8 mouse cellular contexts compared by ENCODE assay signal in the genomic region with DNA sequence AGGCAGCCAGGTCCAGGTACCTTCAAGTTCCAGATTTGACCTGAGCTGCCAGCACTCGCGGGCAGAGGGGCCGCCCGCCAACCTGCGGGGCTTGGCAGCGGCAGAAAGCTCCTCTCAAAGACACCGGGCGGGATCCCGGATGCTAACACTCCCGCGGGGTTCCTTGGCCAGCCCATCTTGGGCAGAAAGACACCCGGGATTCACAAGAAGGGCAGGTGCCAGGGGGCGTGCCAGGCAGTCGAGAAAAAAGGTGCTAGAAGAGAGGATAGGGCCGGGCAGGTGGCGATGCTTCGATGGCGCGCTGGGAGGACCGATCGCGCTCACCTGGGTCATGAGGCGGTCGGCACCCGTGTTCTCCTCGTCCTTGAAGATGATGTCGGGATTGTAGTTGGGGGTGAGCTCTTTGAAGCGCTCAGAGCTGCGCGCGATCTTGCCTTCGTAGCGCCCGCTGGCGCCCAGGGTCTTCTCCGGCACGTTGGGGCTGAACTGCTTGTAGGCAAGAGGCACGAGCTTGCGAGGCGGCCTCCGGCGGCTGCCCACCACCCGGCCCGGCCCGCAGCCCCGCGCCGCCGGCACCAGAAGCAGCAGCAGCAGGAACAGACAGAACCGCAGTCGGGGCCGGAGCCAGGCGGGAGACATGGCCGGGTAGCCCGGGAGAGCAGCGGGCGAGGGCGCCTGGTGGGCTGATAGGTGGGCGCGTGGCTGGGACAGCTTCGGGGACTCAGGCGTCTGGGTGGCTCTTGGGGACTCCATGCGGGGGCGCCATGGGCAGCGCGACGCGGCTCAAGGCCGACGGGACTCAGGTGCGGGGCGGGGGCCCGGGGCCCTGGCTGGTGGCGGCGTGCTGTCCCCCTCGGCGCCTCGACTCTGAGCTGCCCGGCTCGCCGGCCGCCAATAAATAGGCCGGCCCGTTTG. TPM values are rescaled to one million over a fixed set of nuclear protein-coding genes. Genes with fewer than 3 reads are reported as not detected.
A peak's percentile ranks its signal among the peaks of the same experiment; 100 is the strongest.
DNase-seq lines count a peak whose midpoint lies in the region; ATAC-seq and TF ChIP-seq lines count a peak whose summit lies in the region.

No protein-coding gene starts in this region.

- H3K36me3 ChIP-seq in heart, postnatal 0 days (replicated peaks; ENCODE audit: control insufficient read depth, insufficient read depth, low read length): no peaks in the 10 kb centered on the region
- no peaks in the 10 kb centered on the region for H3K36me3 ChIP-seq in limb, embryonic 11.5 days (ENCODE audit: control insufficient read depth, insufficient read depth, low read length)
- H3K36me3 ChIP-seq in stomach, embryonic 14.5 days (ENCODE audit: control insufficient read depth, insufficient read depth, low read length): no peaks in the 10 kb centered on the region

- H3K4me1 ChIP-seq in heart, postnatal 0 days (ENCODE audit: control insufficient read depth, insufficient read depth): 0 out of 2 replicates have a peak, but pooled peaks cover 5% of the 10 kb centered on the region
- peaks cover 9% of the 10 kb centered on the region for H3K4me1 ChIP-seq in limb, embryonic 11.5 days (ENCODE audit: control insufficient read depth, insufficient read depth, low read length)
- peaks cover 9% of the 10 kb centered on the region; the same call in 1 of the 2 replicates for H3K4me1 ChIP-seq in stomach, embryonic 14.5 days (ENCODE audit: control insufficient read depth, insufficient read depth, low read length)

- DNase-seq in ovary, postnatal 36 days (ENCODE audit: low spot score): peak; percentile 24
- no peak for DNase-seq in ovary, postnatal 10 days (ENCODE audit: low spot score)
- DNase-seq in heart, postnatal 0 days (ENCODE audit: low spot score): no peak
- DNase-seq in limb, embryonic 11.5 days (ENCODE audit: low spot score): peak; percentile 50
- no peak for DNase-seq in right cerebral cortex, postnatal 10 days (ENCODE audit: low spot score in 2 of 2)
- DNase-seq in layer of hippocampus, postnatal 25 days (ENCODE audit: extremely low spot score in 1 of 2, low spot score in 1 of 2): no peak
- DNase-seq in frontal cortex, adult 2 months (ENCODE audit: extremely low spot score in 1 of 2, low spot score in 1 of 2): no peak

- H3K9me3 ChIP-seq in heart, postnatal 0 days (replicated peaks; ENCODE audit: control insufficient read depth, low read length): no peaks in the 10 kb centered on the region
- no peaks in the 10 kb centered on the region; the same call in 1 of the 2 replicates for H3K9me3 ChIP-seq in limb, embryonic 11.5 days (ENCODE audit: control insufficient read depth, low read length)
- H3K9me3 ChIP-seq in stomach, embryonic 14.5 days (ENCODE audit: control insufficient read depth, low read depth, low read length): no peaks in the 10 kb centered on the region

- TF ChIP-seq EP300 in heart, postnatal 0 days (IDR thresholded peaks at IDR 0.05; ENCODE audit: low read depth): no peak

- H3K9ac ChIP-seq in heart, postnatal 0 days (replicated peaks; ENCODE audit: low read depth, low read length): no peak overlapping the region
- no peak overlapping the region for H3K9ac ChIP-seq in limb, embryonic 11.5 days (ENCODE audit: low read length)
- H3K9ac ChIP-seq in stomach, embryonic 14.5 days (replicated peaks; ENCODE audit: low read depth, low read length): peak overlapping the region; percentile 68

- H3K4me3 ChIP-seq in heart, postnatal 0 days (ENCODE audit: low read depth, low read length): peak overlapping the region; percentile 42
- H3K4me3 ChIP-seq in limb, embryonic 11.5 days (ENCODE audit: low read depth, low read length): peak overlapping the region; percentile 33
- peak overlapping the region; percentile 42 for H3K4me3 ChIP-seq in stomach, embryonic 14.5 days (ENCODE audit: low read depth, low read length)

- no peak for TF ChIP-seq CTCF in heart, postnatal 0 days (IDR thresholded peaks at IDR 0.05; ENCODE audit: low read depth)

- H3K4me2 ChIP-seq in heart, postnatal 0 days (ENCODE audit: low read depth, low read length): peak overlapping the region; percentile 60
- peak overlapping the region; percentile 58 for H3K4me2 ChIP-seq in limb, embryonic 11.5 days (ENCODE audit: low read depth, severe bottlenecking)
- H3K4me2 ChIP-seq in stomach, embryonic 14.5 days (replicated peaks; ENCODE audit: low read depth, low read length): peak overlapping the region; percentile 62

- ATAC-seq in heart, postnatal 0 days (ENCODE audit: insufficient read depth, low read depth): no peak
- ATAC-seq in limb, embryonic 11.5 days (ENCODE audit: insufficient number of reproducible peaks, low FRiP score, low TSS enrichment, low read depth): no peak
- ATAC-seq in stomach, embryonic 14.5 days (ENCODE audit: insufficient number of reproducible peaks, insufficient read depth, low FRiP score, low read depth): peak; percentile 36; the same call in 1 of the 2 replicates

- H3K27ac ChIP-seq in heart, postnatal 0 days (ENCODE audit: low read depth): no peak overlapping the region
- no peak overlapping the region for H3K27ac ChIP-seq in limb, embryonic 11.5 days (replicated peaks; ENCODE audit: low read depth, low read length)
- H3K27ac ChIP-seq in stomach, embryonic 14.5 days (ENCODE audit: low read length): peak overlapping the region; percentile 83

- under 1% methylated on average over 81 of the region's 84 CpGs for WGBS in heart, postnatal 0 days
- WGBS in limb, embryonic 11.5 days: under 1% methylated on average over 84 of the region's 84 CpGs
- 1% methylated on average over 73 of the region's 84 CpGs for whole genome bisulfite sequencing in stomach, embryonic 14.5 days

- H3K27me3 ChIP-seq in heart, postnatal 0 days (ENCODE audit: control insufficient read depth, insufficient read depth, low read length): peaks cover 95% of the 10 kb centered on the region
- peaks cover 89% of the 10 kb centered on the region for H3K27me3 ChIP-seq in limb, embryonic 11.5 days (ENCODE audit: control insufficient read depth, insufficient read depth, low read length)
- peaks cover 65% of the 10 kb centered on the region for H3K27me3 ChIP-seq in stomach, embryonic 14.5 days (ENCODE audit: control insufficient read depth, insufficient read depth, low read length)

RNA-seq across cellular contexts. Expression of a gene that starts 0.6 kb away (rescaled TPM):
- 0.35 TPM in 1 of 2 replicates, not detected in the other for total RNA-seq in heart, postnatal 0 days (2014; rRNA removed; ENCODE audit: low replicate concordance)
- polyA plus RNA-seq in heart, postnatal 0 days (2015; fragmentation: Nextera tagmentation; extraction: Ambion mirVana): 0.05 TPM in 2 replicates
- 0.27 and 0.61 TPM in 2 replicates for polyA plus RNA-seq in limb, embryonic 11.5 days (2014; fragmentation: Nextera tagmentation; extraction: Ambion mirVana)
- polyA plus RNA-seq in stomach, embryonic 14.5 days (2014; fragmentation: Nextera tagmentation; extraction: Ambion mirVana): 29.2 and 30.2 TPM in 2 replicates
- total RNA-seq in layer of hippocampus, postnatal 25 days (2021): under 1 TPM; 0.10 to 0.38 TPM
- 0.24 and 0.32 TPM in 2 replicates for polyA plus RNA-seq in frontal cortex, adult 2 months (2012; rRNA removed)

RNA-seq across cellular contexts. Expression of a gene that starts 15.4 kb away (rescaled TPM):
- total RNA-seq in heart, postnatal 0 days (2014; rRNA removed; ENCODE audit: low replicate concordance): 0.04 TPM in 1 of 2 replicates, not detected in the other
- 0.05 TPM in 1 of 2 replicates, not detected in the other for polyA plus RNA-seq in heart, postnatal 0 days (2015; fragmentation: Nextera tagmentation; extraction: Ambion mirVana)
- polyA plus RNA-seq in limb, embryonic 11.5 days (2014; fragmentation: Nextera tagmentation; extraction: Ambion mirVana): not detected in 2 replicates
- polyA plus RNA-seq in stomach, embryonic 14.5 days (2014; fragmentation: Nextera tagmentation; extraction: Ambion mirVana): not detected in 2 replicates
- total RNA-seq in layer of hippocampus, postnatal 25 days (2021): 1 to 10 TPM; 1.2 to 2.3 TPM
- polyA plus RNA-seq in frontal cortex, adult 2 months (2012; rRNA removed): 7.0 and 7.3 TPM in 2 replicates

RNA-seq across cellular contexts. Expression of a gene that starts 57.9 kb away (rescaled TPM):
- not detected in 2 replicates for total RNA-seq in heart, postnatal 0 days (2014; rRNA removed; ENCODE audit: low replicate concordance)
- not detected in 2 replicates for polyA plus RNA-seq in heart, postnatal 0 days (2015; fragmentation: Nextera tagmentation; extraction: Ambion mirVana)
- polyA plus RNA-seq in limb, embryonic 11.5 days (2014; fragmentation: Nextera tagmentation; extraction: Ambion mirVana): not detected in 2 replicates
- 0.36 and 0.38 TPM in 2 replicates for polyA plus RNA-seq in stomach, embryonic 14.5 days (2014; fragmentation: Nextera tagmentation; extraction: Ambion mirVana)
- total RNA-seq in layer of hippocampus, postnatal 25 days (2021): under 1 TPM in 1 of 2 experiments, not detected in 1; 0.39 TPM
- 0.36 and 0.48 TPM in 2 replicates for polyA plus RNA-seq in frontal cortex, adult 2 months (2012; rRNA removed)

Comparison
In these comparisons a context has a peak if more than half of its experiments do, and no peak if none do; other contexts are left out.
1. DNase-seq: peak in ovary, postnatal 36 days (single experiment) and limb, embryonic 11.5 days (single experiment); none in ovary, postnatal 10 days (single experiment), heart, postnatal 0 days (single experiment), right cerebral cortex, postnatal 10 days (0 of 2), layer of hippocampus, postnatal 25 days (0 of 2) and frontal cortex, adult 2 months (0 of 2).
2. RNA of a gene that starts 0.6 kb away (polyA plus RNA-seq): 29.2 to 30.2 TPM in stomach, embryonic 14.5 days; 0.27 to 0.61 TPM in limb, embryonic 11.5 days, 0.24 to 0.32 TPM in frontal cortex, adult 2 months and 0.05 TPM in heart, postnatal 0 days; every median in the first group is over 10 times any median in the second.
3. Peak in every context shown above with its lines, with median percentiles within 50 percentile points of each other: H3K4me2 ChIP-seq and H3K4me3 ChIP-seq.